Comparison of ENCODE assay signal across 17 mouse cellular contexts in the genomic region with DNA sequence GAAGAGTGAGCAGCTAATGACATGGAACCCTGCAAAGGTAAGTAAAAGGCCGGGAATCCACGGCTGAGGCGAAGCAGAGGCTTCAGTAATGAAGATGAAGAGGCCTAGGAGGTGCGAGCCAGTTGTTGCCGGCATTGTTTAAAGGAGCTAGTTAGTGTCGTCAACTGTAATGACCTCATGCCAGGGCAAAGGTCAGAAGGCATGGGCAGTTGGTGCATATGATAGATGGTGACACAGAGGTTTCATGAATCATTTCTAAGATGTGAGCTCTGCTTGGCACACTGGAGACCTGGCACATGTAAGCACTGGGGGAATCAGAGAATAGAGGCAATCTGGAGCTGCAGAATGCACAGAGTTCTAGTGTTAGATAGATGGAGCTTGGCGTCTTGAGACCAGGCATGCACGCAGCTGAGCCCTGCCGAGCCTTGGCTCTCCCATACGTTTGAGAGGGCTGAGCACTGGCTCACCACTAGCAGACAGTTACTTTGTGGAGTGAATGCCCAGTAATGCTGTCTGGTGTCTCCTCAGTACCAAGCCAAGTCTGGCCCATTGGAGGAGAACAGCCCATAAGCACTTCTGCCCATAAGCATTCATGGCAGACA.
A peak's percentile ranks its signal among the peaks of the same experiment; 100 is the strongest.
DNase-seq lines count a peak whose midpoint lies in the region; ATAC-seq and TF ChIP-seq lines count a peak whose summit lies in the region.
"Had no signal": no experiment of that assay in that cellular context is flagged by ENCODE, and none has a peak within 500 bp of the region (broad histone marks: within the 10 kb centered on the region; RNA-seq: fewer than 3 reads in every experiment).

No protein-coding gene starts in this region.

- no peaks in the 10 kb centered on the region for H3K27me3 ChIP-seq in forebrain, embryonic 14.5 days (replicated peaks; ENCODE audit: control insufficient read depth, insufficient read depth, low read length)
- H3K27me3 ChIP-seq in forebrain, embryonic 13.5 days = peaks cover 20% of the 10 kb centered on the region; the same call in 1 of the 2 replicates
- 0 out of 2 replicates have a peak, but pooled peaks cover 3% of the 10 kb centered on the region for H3K27me3 ChIP-seq in kidney, embryonic 16.5 days (ENCODE audit: insufficient read depth, low read length)
- H3K27me3 ChIP-seq in Patski = no peaks in the 10 kb centered on the region
- no peaks in the 10 kb centered on the region for H3K27me3 ChIP-seq in hindbrain, embryonic 14.5 days (ENCODE audit: control insufficient read depth, insufficient read depth, low read length)
- H3K27me3 ChIP-seq: heart, embryonic 15.5 days had no signal

- in situ Hi-C loops in Patski (cut with MboI; ENCODE audit: low pct_unique_long_range_greater_than_20kb) = no loop called here

- DNase-seq in forebrain, embryonic 14.5 days (ENCODE audit: low spot score) = no peak
- no peak for DNase-seq in kidney, adult 11 months
- DNase-seq in Patski (ENCODE audit: low read depth, low spot score) = peak; percentile 75
- no peak for DNase-seq in hindbrain, embryonic 14.5 days (ENCODE audit: low spot score)
- no peak for DNase-seq in right cerebral cortex, adult 2 months (ENCODE audit: low spot score in 2 of 2)
- DNase-seq in layer of hippocampus, adult 8-10 months (ENCODE audit: low spot score in 2 of 2) = no peak
- DNase-seq: cerebellum, postnatal 25 days; heart, adult 18-20 months; thymus, adult 18-20 months had no signal

- peaks cover 20% of the 10 kb centered on the region for H3K4me1 ChIP-seq in forebrain, embryonic 14.5 days (ENCODE audit: control insufficient read depth, insufficient read depth, low read length)
- H3K4me1 ChIP-seq in forebrain, embryonic 13.5 days = peaks cover 39% of the 10 kb centered on the region
- peaks cover 7% of the 10 kb centered on the region for H3K4me1 ChIP-seq in kidney, embryonic 16.5 days (ENCODE audit: insufficient read depth, low read length)
- peaks cover 34% of the 10 kb centered on the region for H3K4me1 ChIP-seq in hindbrain, embryonic 14.5 days (replicated peaks; ENCODE audit: control insufficient read depth, insufficient read depth, low read length)
- H3K4me1 ChIP-seq: limb, embryonic 12.5 days had no signal

- H3K4me2 ChIP-seq in forebrain, embryonic 14.5 days (ENCODE audit: low read length) = no peak overlapping the region
- H3K4me2 ChIP-seq in forebrain, embryonic 13.5 days = no peak overlapping the region
- H3K4me2 ChIP-seq in kidney, embryonic 16.5 days (replicated peaks; ENCODE audit: low read depth, low read length) = no peak overlapping the region
- no peak overlapping the region for H3K4me2 ChIP-seq in hindbrain, embryonic 14.5 days (replicated peaks)
- H3K4me2 ChIP-seq: heart, embryonic 15.5 days; limb, embryonic 12.5 days had no signal

- no peaks in the 10 kb centered on the region for H3K36me3 ChIP-seq in forebrain, embryonic 14.5 days (ENCODE audit: control insufficient read depth, insufficient read depth, low read length)
- H3K36me3 ChIP-seq in forebrain, embryonic 13.5 days (ENCODE audit: poor library complexity, severe bottlenecking) = no peaks in the 10 kb centered on the region
- no peaks in the 10 kb centered on the region for H3K36me3 ChIP-seq in kidney, embryonic 16.5 days (ENCODE audit: insufficient read depth, low read length)
- H3K36me3 ChIP-seq in hindbrain, embryonic 14.5 days (replicated peaks; ENCODE audit: control insufficient read depth, insufficient read depth) = no peaks in the 10 kb centered on the region
- H3K36me3 ChIP-seq: heart, embryonic 15.5 days; limb, embryonic 12.5 days had no signal

- POLR2A ChIA-PET in Patski (lab: Charles Lee) = interaction anchor here (1.4 to 2.0 kb wide), 3 partner anchors 10 to 43 kb away, joined by 3 to 6 read pairs (median 6); no protein-coding TSS in a partner anchor

- no peak for ATAC-seq in forebrain, embryonic 14.5 days
- no peak for ATAC-seq in forebrain, embryonic 13.5 days
- peak; percentile 18; the same call in 1 of the 2 replicates for ATAC-seq in kidney, embryonic 16.5 days (ENCODE audit: low FRiP score, low TSS enrichment)
- ATAC-seq in Patski = peak; percentile 52
- peak; percentile 32; the same call in 1 of the 2 replicates for ATAC-seq in hindbrain, embryonic 14.5 days (ENCODE audit: low FRiP score)
- ATAC-seq: inflammation-experienced regulatory T-cells, adult 6 months; lung, postnatal 0 days had no signal

- H3K9me3 ChIP-seq in forebrain, embryonic 14.5 days (replicated peaks; ENCODE audit: control insufficient read depth, low read length) = no peaks in the 10 kb centered on the region
- H3K9me3 ChIP-seq in forebrain, embryonic 13.5 days (replicated peaks) = no peaks in the 10 kb centered on the region
- no peaks in the 10 kb centered on the region for H3K9me3 ChIP-seq in kidney, embryonic 16.5 days (ENCODE audit: low read length)
- H3K9me3 ChIP-seq in hindbrain, embryonic 14.5 days (ENCODE audit: control insufficient read depth, low read length) = no peaks in the 10 kb centered on the region
- H3K9me3 ChIP-seq: heart, embryonic 15.5 days; limb, embryonic 12.5 days had no signal

- CTCF ChIA-PET in Patski (lab: Charles Lee) = interaction anchor here (0.9 to 2.1 kb wide), 3 partner anchors 10 to 69 kb away, joined by 3 to 8 read pairs (median 4); no protein-coding TSS in a partner anchor

- H3K27ac ChIP-seq in forebrain, embryonic 14.5 days (ENCODE audit: low read depth, low read length) = 0 out of 2 replicates have a peak overlapping the region, but pooled peaks have one; percentile 17
- H3K27ac ChIP-seq in forebrain, embryonic 13.5 days = no peak overlapping the region
- no peak overlapping the region for H3K27ac ChIP-seq in kidney, embryonic 16.5 days (ENCODE audit: low read length)
- peak overlapping the region; percentile 56 for H3K27ac ChIP-seq in hindbrain, embryonic 14.5 days
- H3K27ac ChIP-seq: heart, embryonic 15.5 days; limb, embryonic 12.5 days; liver, embryonic 14.5 days had no signal

- no peak overlapping the region for H3K4me3 ChIP-seq in forebrain, embryonic 14.5 days (ENCODE audit: low read depth, low read length)
- H3K4me3 ChIP-seq in forebrain, embryonic 13.5 days = no peak overlapping the region
- no peak overlapping the region for H3K4me3 ChIP-seq in kidney, embryonic 16.5 days (ENCODE audit: low read length)
- no peak overlapping the region for H3K4me3 ChIP-seq in hindbrain, embryonic 14.5 days (replicated peaks; ENCODE audit: low read length)
- H3K4me3 ChIP-seq: erythroblast, embryonic 14.5 days; heart, embryonic 15.5 days; limb, embryonic 12.5 days had no signal

- no peak overlapping the region for H3K9ac ChIP-seq in forebrain, embryonic 14.5 days (ENCODE audit: low read length)
- H3K9ac ChIP-seq in forebrain, embryonic 13.5 days = no peak overlapping the region
- no peak overlapping the region for H3K9ac ChIP-seq in kidney, embryonic 16.5 days (replicated peaks; ENCODE audit: low read length)
- no peak overlapping the region for H3K9ac ChIP-seq in hindbrain, embryonic 14.5 days
- H3K9ac ChIP-seq: heart, embryonic 15.5 days; limb, embryonic 12.5 days; liver, embryonic 14.5 days had no signal

- WGBS in forebrain, embryonic 14.5 days = 66% methylated on average over 10 of the region's 10 CpGs
- WGBS in forebrain, embryonic 13.5 days = 69% methylated on average over 10 of the region's 10 CpGs
- 31% methylated on average over 10 of the region's 10 CpGs for WGBS in kidney, embryonic 16.5 days
- WGBS in hindbrain, embryonic 14.5 days = 31% methylated on average over 10 of the region's 10 CpGs

- no peak for TF ChIP-seq CTCF in Patski (IDR thresholded peaks at IDR 0.05)

Comparison
In these comparisons a context has a peak if more than half of its experiments do, and no peak if none do; other contexts are left out.
1. H3K27ac ChIP-seq: peak in forebrain, embryonic 14.5 days (single experiment) and hindbrain, embryonic 14.5 days (single experiment); none in forebrain, embryonic 13.5 days (single experiment) and kidney, embryonic 16.5 days (single experiment).
2. ATAC-seq: peak in kidney, embryonic 16.5 days (single experiment), Patski (single experiment) and hindbrain, embryonic 14.5 days (single experiment); none in forebrain, embryonic 14.5 days (single experiment) and forebrain, embryonic 13.5 days (single experiment).